Mouse (Mus musculus) cerebellum, postnatal 14 days (tissue): ENCODE measurements around the gene Pgs1.

ENCODE experiments used
- DNase-seq, 2 experiments: peaks; one replicate each; pipeline ENCODE4 v3.0.0; 2021; ENCODE audit warnings: mixed read lengths in 2 of 2

Gene Pgs1

DNA sequence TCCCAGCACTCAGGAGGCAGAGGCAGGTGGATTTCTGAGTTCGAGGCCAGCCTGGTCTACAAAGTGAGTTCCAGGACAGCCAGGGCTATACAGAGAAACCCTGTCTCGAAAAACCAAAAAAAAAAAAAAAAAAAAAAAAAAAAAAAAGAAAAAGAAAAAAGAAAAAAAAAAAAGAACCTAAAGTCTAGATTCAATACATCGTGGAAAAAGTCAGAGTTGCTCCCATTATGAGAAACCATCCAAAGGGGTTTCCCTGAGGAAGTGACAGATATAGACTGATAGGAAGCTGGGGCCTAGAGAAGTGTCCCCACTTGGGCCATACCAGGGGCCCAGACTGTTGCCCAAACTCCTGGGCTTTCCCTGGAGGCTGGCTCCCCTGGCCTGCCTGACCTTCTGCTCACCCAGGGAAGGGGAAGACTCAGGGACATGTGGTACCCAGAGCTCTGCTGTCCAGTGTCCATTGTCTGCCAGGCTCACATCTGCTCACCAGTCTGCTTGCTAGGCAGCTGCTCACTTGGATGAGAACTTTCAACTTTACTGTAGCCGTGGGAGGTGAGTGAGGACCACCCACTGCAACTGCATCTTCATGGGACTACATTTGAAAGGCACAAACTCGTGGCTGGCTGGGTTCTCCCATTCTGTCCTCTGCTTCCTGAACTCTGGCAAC, 8.3 kb upstream of the Pgs1 start:
- DNase-seq, result no peak

DNA sequence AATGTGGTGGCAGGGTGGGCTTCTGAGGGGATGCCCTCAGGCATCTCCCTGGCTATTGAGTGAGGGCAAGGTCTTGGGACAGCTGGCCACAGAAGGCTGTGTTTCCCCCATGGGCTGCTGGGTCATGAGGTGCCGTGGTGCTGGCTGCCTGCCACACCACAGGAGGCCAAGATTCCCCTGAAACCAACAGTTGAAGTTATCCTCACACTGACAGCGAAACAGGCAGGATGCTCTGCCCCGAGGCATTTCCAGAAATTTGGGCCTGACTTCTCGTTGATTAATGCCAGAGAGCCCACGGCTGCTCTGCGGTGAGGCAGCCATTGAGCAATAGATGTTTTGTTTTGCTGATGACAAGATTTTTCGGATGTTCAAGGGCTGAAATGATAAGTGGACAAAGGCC, 6.7 kb upstream of the Pgs1 start:
- peak in 1 of 2 experiments; percentile 18 for DNase-seq

DNA sequence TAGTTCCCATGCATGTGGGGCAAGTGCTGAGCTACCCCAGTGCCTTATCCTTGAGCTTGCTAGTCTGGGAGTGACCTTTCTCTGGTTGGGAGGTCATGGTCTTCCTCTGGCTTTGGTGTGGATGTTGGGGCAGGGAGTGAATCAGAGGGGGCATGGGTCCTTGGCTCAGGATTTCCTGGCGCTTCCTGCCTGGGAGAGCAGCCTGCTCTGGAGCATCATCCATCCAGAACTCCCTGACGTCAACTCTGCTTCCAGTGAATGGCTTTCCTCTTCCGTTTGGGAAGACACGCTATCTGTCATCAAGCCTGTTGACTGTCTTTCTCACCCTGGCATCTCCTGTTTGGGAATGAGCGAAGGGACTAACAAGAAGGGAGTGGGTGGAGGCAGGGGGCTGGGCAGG, 3.7 kb upstream of the Pgs1 start:
- no peak for DNase-seq

DNA sequence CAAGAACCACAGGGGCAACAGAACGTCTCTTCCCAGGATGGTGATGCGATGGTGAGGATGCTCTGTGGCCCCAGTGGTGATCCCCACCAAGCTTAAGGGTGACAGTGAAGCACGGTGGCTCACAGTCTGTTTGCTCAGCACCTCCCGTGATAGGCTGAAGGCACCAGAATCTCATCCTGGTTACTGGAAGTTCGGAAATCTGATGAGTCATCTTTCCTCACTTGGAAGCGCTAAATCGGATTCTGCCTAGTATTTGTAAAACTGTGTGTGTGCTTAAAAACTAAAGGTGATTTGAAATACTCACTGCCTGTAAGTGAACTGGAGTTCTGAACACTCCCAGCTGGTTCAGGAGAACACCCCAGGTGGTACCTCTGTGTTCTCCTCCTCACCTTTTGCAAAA, 2.3 kb upstream of the Pgs1 start:
- no peak for DNase-seq

DNA sequence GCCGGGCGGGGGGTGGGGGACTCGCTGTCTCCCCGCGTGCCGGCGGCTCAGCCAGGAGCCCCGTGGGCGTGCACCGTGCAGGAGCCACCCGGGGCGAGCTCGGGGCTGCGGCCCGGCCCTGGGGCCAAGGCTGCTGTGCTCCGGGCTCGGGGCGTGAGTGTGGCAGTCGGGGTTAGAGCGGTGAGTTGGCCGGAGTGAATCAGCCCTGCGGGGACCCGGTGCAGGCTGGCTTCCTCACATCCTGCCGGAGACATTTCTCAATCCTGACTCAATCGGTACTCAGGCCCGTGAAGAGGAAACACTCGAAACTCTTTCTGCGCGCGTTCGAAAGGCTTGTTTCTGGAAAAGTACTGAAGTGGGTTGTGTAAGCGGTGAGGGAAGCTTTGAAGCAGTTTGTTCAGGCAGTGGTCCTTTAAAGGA, 950 bp downstream of the Pgs1 start:
- peak in 1 of 2 experiments; percentile 45 for DNase-seq

DNA sequence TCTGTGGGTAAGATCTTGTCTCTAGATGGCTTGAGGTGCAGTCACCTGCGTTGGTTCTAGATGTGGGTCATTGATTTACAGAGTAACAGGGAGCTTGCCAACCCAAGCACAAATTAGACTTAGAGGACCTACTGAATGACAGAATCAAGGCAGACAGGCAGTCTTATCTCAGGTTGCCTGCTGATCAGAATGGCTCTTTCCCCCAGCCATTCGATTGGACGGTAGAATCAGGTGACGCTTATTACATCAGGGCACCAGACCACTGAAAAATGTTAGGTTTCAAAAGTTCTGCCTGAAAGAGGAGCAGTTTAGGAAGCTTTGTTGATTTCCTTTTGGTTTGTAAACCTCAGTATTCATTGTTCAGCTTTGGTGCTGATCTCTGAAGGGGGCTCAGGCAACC, 1.9 kb downstream of the Pgs1 start:
- DNase-seq, result no peak

DNA sequence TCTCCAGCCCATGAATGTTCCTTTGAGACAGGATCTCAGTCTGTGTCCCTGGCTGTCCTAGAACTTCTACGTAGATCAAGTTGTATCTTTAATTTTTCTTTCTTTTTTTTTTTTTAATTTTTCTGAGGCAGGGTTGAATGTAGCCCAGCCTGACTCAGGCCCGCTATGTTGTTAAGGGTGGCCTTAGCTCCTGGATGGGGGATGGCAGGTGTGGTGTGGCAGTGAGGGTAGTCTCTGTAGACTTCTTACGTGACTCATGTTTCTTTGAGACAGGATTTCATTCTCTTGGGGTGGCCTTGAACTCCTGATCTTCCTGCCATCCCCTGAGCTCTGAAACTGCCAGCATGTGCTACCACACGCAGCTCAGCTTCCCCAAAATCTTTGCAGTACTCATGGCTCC, 3.1 kb downstream of the Pgs1 start:
- DNase-seq, result no peak

DNA sequence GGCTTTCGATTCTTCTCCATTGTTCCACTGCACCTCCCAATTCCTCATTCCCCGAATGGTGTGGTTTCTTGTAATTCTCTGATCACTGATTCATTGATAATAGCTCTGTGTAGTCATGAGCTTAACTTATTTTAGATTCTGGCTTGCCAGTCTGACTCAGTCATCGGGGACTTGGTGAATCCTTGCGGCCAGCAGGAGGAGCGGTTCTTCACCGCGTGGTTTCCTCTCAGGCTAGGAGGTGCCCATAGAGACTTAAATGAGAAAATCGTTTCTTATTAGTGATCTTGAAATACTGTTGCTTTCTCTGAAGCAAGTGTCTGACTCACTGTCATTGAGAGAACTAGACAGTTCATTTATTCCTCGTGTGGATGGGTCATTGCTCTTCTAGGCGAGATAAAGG, 3.8 kb downstream of the Pgs1 start:
- DNase-seq, result no peak

DNA sequence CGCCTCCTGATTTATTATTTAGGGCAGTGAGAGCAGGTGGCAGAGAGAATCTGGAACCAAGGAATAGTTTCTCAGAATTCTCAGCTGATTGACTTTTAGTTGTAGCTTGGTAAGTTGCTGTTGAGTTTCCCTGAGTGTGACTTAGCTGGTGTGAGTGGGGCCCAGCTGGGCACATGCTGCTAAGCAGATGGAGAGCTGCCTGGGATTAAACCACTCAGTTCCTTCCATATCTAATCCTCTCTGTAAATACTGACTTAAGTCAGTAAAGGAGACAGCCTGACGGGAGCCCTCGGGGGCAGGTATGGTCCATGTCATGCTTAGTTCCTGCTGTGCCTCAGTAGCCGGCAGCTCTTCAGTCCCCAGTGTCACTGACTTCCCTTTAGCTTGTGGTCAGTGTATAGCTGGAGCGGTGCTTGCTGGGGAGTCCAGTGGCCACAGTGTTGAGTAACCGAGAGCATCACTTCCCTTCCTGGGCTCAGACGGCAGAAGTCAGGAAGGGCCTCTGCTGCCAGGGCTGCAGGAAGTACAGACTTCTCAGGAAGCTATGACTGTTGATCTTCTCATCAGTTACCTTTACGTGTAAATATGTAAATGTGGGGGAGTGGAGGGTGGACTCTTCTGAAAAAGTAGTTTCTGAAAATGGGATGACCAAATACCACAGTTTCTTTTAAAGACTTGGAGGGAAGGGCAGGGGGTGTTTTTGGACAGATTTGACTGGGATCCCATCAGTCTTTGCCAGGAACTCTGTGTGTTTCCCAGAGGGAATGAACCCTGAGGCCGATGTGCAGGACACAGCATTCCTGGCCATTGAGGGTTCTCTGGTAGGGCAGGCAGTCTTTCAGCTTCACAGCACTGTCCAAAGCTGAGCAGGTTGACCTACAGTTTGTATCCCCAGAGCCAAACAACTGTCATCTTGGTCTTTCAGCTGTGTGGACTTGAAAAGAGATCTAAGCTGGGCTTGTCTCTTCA, 5.7 kb downstream of the Pgs1 start:
- DNase-seq, result no peak

DNA sequence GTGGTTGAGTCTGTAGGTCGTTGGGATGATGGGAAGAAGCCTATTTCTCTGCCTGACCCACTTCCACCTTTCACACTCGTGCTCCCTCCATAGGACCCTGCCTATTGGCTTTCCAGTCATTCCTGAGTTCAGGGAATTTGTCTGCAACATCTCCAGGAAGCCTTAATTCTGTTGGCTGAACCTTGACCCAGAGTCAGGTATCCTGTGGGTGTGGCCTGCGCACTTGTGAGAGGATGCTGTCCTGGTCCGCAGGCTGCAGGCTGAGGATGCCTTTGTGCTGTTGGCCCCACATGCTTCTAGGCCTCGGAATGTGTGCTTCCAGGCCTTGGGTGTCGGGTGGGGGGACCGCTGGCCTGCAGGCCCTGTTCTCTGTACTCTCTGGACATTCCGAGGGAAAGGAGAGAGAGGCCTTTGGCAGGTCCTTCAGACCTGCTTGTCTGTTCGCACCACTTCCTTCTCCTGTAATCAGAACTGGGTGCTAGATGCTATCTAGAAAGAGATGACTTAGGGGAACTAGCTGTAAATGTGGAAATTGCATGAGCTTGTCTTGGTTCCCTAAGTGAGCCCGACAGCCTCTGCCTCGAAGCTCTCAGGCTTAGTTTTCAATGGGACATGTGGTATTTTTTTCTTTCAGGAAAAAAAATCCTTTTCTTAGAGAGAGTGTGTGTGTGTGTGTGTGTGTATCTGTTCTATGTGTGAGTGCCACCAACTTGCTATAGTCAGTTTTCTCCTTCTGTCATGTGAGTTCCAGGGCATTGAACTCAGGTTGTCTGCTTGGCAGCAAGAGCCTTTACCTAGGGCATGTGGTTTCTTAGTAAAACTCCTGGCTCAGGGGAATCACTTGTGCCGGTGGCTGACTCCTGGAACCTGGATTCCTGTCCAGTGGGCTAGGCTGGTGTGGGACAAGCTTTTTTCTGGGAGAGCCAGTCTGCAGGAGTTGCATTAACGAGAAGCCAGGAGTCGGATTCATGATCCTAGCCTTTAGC, 7.4 kb downstream of the Pgs1 start:
- no peak for DNase-seq

DNA sequence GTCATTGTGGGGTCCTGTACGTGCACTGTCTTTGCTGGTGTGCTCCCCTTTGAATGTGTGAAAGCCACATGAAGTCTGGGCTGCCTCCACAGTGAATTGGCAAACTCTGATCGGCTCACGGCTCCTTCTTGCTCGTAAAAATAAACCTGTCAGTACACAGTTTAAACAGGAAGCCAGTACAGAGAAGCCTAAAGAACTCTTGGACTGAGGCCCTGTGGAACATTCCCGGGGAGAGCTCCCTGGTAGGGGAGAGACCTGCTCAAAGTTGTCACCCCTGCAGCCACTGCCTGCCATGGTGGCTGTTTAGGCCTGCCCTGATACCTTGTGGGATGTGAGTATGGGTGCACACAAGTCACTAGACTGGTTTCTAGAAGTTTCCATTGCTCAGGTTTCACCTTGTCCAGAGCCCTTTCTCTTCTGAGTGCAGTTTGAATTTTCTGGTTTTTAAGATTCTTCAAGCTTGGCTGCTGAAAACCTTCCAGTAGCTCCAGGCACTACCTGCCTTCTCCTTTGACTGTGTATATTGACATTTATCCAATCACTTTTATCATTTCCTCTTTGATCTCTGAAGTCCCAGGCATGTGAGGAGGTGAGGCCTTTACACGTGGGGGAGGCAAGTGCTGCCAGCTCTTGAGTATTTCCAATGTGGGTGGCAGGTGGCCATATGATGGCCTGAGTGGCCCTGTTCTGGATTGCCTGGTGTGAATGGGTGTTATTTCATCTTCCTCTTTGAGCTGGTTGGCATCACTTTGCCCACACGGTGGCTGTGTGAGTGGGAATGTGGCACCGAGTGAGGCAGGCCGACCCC, 8.4 kb downstream of the Pgs1 start:
- DNase-seq, result no peak

DNA sequence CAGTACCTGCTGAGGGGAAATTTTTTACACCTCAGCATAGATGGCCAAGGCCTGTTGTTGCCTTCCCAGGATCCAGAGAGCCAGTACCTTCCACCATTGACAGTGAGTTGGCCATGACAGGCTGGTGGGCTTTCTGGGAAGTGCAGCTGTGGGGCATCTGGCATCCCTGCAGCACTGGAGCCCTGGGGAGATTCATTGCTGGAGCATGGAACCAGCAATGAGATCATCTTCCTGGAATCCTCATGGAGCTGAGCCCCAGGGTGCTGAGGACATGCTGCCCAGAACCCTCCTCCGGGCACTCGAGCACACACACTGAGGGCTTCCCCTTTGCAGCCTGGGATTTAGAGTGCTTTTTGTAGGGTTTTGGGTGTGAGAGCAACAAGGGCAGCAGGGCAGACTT, 9.2 kb downstream of the Pgs1 start:
- no peak for DNase-seq

DNA sequence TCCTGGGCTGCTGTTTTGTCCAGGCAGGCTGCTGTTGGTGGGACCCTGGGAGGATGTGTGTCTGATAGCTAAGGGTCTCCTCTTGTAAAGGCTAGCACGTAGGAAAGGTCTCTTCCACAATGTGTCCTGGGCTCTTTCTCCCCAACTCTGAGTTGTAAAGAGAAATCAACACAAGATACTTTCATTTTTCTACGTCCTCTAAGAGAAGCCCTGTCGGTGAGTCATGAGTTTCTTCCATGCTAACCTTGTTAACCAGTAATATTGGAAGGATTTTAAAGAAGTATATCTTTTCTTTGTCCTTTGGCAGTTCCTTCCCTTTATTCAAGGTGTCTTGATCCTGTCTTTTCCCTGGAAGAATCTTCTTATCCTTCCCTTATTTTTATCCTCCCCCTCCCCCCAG, 9.6 kb downstream of the Pgs1 start:
- DNase-seq, result no peak

DNA sequence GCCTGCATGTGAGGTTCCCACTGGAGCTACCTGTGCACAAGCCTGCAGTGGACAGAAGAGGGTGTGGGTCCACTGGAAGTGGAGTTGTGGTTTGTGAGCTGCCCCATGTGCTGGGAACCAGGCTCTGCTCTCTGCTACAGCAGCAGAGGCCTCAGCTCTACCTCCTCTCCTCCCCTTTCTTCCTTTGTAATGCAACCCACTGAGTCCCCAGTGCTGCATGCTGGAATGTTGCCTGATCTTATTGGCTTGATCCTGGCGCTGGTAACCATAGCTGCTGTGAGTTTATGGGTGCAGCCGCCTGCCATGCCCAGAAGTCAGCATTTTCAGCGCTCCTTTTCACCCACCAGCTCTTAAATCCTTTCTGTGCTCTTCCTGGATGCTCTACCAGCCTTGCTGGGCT, 10.0 kb downstream of the Pgs1 start:
- DNase-seq, result no peak

DNA sequence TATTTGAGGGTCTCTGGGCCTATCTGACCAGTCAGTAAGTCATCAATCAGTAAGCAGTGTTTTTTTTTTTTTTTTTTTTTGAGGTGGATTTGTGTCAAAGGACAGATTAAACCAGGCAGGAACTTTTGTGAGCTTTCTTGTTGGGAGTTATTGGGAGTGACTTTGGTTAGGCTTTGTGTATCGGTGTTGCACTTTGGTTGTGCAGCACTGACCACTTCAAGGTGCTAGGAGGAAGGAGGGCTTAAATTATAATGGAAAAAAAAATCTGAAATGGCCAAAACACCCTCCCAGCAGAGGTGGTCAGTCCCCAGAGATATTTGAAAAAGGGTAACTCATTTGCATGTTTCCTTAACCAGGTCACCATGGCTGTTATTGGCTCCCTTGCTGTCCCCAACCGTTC, 11.0 kb downstream of the Pgs1 start:
- DNase-seq, result no peak

DNA sequence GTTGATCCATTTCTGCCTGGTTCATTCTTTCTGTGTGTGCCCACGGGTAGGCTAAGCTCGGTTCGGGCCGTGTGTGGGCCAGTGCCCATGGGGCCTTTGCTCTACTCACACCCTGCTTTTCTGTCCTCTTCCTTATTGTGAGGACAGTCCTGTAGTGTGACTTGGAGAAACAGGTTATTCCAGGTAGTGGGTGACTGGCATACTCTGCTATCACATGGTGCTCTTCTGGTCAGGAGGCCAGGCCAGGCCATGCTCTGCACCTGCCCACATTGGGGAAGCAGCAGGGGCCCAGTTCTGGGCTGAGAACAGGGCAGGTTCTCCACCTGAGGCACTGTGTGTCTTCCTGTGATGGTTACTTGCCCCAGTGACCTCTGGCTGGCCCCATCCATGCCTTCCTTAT, 12.3 kb downstream of the Pgs1 start:
- DNase-seq, result no peak

DNA sequence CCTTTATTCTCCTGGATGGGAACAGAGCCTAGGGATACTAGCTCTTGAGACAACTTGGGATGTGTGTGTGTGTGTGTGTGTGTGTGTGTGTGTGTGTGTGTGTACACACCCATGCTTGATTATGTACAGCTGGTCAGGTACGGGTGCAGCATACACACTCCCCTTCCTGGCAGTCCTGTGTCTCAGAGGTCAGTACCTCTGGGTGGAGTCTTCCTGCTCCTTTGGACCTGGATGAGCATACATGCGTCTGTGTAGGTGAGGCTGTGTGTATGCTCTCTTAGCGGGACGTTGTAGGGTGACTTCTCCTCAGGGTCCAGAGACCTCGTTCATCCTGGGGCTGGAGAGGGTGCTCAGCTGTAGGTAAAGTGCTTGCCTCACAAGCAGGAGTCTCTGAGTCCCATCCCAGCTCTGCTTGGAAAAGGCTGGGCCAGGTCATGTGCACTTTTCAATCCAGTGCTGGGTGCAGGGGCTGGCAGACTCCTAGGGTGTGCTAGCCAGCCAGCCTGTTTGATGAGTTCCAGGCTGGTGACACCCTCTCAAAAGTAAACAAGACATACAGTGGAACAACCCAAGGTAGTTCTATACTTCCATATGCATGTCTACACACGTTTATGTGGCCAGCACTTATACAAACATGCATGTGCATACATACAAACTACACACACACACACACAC, 13.3 kb downstream of the Pgs1 start:
- DNase-seq, result no peak

DNA sequence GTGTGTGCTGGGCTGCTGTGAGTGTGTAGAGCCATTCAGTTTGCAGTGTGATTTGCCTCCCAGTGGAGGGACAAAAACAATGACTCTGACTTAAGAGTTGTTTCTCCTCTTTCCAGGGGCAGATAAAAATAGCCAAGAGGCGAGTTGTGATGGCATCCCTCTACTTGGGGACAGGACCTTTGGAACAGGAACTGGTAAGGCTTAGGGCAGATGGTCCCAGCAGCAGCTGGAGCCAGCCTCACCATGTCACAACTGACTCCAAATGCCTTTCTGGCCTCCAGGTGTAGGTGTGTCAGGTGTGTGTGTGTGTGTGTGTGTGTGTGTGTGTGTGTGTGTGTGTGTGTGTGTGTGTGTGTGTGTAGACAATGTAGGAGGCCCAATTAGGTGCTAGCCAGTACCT, 14.0 kb downstream of the Pgs1 start:
- no peak for DNase-seq

DNA sequence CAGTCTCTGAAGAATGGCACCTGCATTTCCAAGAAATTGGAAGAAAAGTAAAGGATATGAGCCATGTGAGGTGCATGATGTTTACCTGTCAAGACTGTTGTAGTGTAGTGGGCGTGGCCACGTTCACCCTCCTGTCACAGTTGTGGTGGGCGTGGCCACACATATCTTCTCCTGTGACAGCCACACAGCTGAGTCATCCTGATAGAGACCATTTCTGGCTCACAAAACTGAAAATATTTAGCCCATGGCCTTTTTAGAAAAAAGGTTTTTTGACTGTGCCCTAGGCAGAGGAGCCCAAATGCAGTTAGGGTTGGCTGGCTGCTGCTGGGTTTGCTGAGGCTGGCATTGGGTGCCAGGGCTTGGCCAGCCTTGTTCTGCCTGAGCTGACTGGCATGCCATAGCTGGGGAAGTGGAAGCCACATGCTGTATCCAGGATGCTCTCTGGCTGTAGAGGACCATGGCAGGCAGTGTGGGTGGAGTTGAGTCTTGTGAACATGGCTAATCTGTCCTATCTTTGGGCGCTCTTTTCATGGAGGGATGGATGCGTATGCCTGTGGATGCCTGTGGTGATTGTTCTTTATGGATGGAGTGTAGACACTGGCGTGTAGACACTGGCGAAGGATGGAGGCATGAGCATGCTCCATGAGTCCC, 14.6 kb downstream of the Pgs1 start:
- DNase-seq, result no peak

DNA sequence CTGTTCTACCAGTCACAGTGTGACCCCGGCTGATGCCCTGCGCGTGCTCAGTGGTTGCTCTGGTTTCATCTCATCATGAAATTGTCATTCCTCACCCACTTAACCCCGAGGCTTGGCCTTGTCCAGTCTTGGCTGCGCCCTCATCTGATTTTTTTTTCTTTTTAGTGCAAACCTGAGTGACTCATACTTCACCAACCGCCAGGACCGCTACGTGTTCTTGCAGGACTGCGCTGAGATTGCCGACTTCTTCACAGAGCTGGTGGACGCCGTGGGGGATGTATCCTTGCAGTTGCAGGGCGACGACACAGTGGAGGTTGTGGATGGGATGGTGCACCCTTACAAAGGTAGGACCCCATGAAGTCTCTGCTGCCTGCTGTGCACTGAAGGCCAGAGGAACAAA, 17.1 kb downstream of the Pgs1 start:
- DNase-seq, result no peak

DNA sequence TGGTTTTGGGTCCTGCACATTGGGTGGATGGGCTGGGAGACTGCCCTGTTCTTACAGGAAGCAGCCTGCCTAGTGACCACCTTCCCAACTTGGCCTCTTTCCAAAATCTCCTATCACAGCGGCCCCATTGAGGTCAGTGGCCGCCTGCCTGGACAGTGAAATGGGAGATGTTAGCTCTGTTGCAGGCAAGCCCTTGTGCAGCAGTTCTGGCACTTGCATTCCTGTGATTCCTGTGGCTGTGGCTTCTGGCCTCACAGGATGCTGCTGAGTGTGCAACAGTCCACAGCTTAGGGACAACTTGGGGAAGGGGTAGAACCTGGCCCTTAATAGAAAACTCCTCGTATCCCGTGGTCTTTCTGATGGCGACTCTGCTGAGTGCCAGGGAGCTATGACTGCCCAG, 17.6 kb downstream of the Pgs1 start:
- no peak for DNase-seq
